Mouse (Mus musculus) skeletal muscle tissue, adult 2 months (tissue): Measurements from ENCODE around the gene Kdelr1.

Experiments used
- DNase-seq: peaks from one replicate; pipeline ENCODE4 v3.0.0-alpha.2; 2012; ENCODE audit warnings: low read depth, low spot score

Gene Kdelr1

GRCm38 (mm10) chr7:45917004-45917704, 44.6 kb downstream of the Kdelr1 start:
- DNase-seq: no peak

- DNase-seq: no peak
Measured at GRCm38 (mm10) chr7:45917926-45918325, 45.4 kb downstream of the Kdelr1 start.

- no peak for DNase-seq
Measured at GRCm38 (mm10) chr7:45919083-45919671, 46.6 kb downstream of the Kdelr1 start.

GRCm38 (mm10) chr7:45919761-45920160, 47.2 kb downstream of the Kdelr1 start:
- no peak for DNase-seq

- peak; percentile 40 for DNase-seq
Measured at GRCm38 (mm10) chr7:45920583-45921241, 48.1 kb downstream of the Kdelr1 start.

GRCm38 (mm10) chr7:45921242-45921621, 48.7 kb downstream of the Kdelr1 start, which contains the start of gene Emp3:
Emp3 (minus strand) TSS chr7:45921404.
- DNase-seq: peak; percentile 73

- no peak for DNase-seq
Measured at GRCm38 (mm10) chr7:45921950-45922600, 49.5 kb downstream of the Kdelr1 start.

GRCm38 (mm10) chr7:45922928-45923761, 50.6 kb downstream of the Kdelr1 start:
- peak; percentile 98 for DNase-seq

- DNase-seq: peak; percentile 81
Measured at GRCm38 (mm10) chr7:45923762-45924428, 51.3 kb downstream of the Kdelr1 start, which contains the start of gene Ccdc114. Ccdc114 (plus strand) TSS chr7:45924072.

GRCm38 (mm10) chr7:45924429-45924816, 51.9 kb downstream of the Kdelr1 start:
- DNase-seq: no peak

GRCm38 (mm10) chr7:45928626-45929295, 56.2 kb downstream of the Kdelr1 start:
- DNase-seq: no peak

- no peak for DNase-seq
Measured at GRCm38 (mm10) chr7:45929688-45930087, 57.1 kb downstream of the Kdelr1 start.
